Mouse (Mus musculus) c-Kit-positive CD71-positive TER-119-negative erythroid progenitor cells, embryonic 14.5 days (primary cell): ENCODE measurements around the gene Cfdp1.

Experiments used
- DNase-seq: peaks from one replicate; pipeline ENCODE4 v3.0.0-alpha.2; 2013; ENCODE audit warnings: low read depth

Cfdp1 gene

GRCm38 (mm10) chr8:111853861-111854501, at the start of gene Cfdp1:
Gene Cfdp1, minus strand, starts transcription at chr8:111854291.
- DNase-seq: peak; percentile 97

GRCm38 (mm10) chr8:111902080-111902479, 48.0 kb upstream of the Cfdp1 start:
- DNase-seq: no peak

DNA sequence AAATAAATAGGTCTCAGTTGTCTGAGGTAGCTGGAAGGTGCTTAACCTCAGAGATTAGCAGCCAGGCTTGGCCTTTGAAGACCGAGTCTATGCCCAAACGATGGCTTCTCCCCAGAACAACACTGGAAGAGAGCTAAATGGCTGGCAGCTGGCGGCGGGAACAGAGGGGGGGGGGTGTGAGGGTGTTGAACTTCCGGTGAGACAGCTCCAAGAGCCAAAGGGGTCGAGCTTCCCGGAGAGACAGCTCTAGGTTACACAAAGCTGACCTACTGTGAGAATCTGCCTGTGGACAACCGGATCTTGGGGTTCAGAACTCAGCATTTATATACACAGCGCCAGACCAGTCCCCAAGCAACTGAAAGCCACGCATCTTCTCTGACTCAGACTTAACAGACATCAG, 44.5 kb upstream of the Cfdp1 start:
- DNase-seq: no peak

GRCm38 (mm10) chr8:111894955-111895354, 40.9 kb upstream of the Cfdp1 start:
- no peak for DNase-seq

DNA sequence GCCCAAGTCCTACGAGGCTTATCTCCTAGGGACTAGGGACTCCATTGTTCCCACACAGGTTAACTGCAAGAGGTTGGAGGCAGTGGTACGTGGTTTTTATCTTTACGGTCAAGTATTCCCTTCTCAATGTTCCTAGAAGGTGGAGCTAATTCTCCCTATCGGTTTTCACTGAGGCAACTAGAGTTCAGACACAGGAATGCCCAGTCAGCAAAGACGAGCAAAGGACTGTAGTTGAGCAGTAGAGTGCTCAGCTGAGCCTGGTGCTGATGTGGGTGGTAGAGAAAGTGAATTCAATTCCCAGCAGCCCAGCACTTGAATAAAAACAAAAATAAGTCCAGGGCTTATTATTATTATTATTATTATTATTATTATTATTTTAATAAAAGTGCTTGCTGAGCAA, 38.5 kb upstream of the Cfdp1 start:
- no peak for DNase-seq

GRCm38 (mm10) chr8:111891983-111892382, 37.9 kb upstream of the Cfdp1 start:
- DNase-seq: no peak

- no peak for DNase-seq
Measured at GRCm38 (mm10) chr8:111890911-111891303, 36.8 kb upstream of the Cfdp1 start.

DNA sequence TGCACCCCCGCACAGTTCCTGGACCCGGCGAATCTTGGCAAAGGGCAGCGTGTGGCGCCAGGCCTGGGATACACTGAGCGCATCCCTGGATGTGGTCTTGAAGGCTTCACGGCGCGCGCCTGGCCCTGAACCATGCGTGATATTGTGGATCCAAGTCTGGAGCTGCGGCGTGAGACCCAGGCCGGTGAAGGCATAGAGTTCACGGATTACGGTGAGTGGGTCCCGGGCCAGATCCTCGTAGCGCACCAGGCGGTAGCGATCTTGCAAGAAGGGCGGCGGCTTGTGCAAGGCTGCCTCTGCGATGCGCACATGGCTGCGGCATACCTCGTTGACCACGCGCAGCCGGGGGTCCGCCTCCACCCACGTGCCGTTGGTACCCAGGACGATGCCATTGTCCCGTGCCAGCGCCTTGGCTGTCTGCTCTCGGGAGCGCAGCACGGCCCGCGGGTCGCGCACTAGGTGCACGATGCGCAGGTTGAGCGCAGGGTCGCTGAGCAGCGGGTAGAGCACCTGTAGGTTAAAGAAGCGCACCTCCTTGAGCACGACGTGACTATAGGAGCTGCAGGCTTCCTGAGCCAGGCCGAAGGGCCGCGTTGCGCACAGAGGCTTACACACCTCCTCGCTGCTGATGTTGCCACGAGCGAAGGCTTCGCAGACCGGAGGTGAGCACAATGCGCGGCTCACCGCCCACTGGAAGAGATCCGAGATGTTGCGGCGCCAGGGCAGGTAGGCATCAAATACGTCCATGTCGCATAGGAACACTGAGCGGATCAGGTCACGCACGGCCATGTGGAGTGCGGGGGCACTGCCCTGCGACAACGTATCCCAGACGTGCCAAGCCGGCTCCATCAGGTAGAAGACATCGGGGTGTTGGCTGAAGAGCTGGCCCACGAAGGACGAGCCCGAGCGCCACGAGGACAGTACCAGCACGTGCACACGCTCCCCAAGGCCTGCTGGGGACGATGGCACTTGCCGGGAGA, 36.1 kb upstream of the Cfdp1 start:
- DNase-seq: no peak

- no peak for DNase-seq
Measured at GRCm38 (mm10) chr8:111888091-111888650, 34.1 kb upstream of the Cfdp1 start.

- no peak for DNase-seq
Measured at GRCm38 (mm10) chr8:111887479-111887878, 33.4 kb upstream of the Cfdp1 start.

GRCm38 (mm10) chr8:111883615-111884014, 29.5 kb upstream of the Cfdp1 start:
- no peak for DNase-seq

- DNase-seq: peak; percentile 31
Measured at GRCm38 (mm10) chr8:111881591-111881990, 27.5 kb upstream of the Cfdp1 start.

GRCm38 (mm10) chr8:111877711-111878110, 23.6 kb upstream of the Cfdp1 start:
- DNase-seq: no peak

DNA sequence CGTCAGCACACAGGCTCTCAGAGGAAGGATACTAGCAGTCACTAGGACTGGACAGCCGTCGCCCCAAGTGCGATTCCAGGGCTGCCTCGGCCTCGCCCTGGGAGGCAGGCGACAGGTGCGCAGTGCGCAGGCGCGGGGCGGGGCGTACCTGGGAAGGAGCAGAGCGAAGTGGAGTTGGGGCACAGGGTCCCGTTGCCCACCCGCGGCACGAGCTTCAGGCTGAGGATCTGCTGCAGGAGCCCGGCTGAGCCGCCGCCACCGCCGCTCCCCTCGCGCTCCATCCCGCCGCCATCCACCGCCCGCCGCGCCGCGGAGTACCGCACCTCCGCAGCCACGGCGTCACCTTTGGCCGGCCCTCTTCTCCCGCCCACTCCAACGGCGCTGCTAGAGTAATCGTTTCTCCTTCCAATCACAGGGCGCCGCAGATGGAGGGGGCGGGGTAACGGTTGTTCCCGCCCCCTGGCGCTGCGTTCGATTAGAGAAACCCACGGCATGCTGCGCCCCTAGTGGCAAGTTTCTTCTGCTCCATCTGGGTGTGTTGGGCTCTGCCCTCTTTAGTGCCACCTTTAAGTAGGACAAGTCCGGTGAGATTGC, 22.4 kb upstream of the Cfdp1 start, which contains the start of gene Tmem170:
Gene Tmem170 (minus strand): TSS at position 396 of the 594 bp plus-strand sequence.
- peak; percentile 99 for DNase-seq

DNA sequence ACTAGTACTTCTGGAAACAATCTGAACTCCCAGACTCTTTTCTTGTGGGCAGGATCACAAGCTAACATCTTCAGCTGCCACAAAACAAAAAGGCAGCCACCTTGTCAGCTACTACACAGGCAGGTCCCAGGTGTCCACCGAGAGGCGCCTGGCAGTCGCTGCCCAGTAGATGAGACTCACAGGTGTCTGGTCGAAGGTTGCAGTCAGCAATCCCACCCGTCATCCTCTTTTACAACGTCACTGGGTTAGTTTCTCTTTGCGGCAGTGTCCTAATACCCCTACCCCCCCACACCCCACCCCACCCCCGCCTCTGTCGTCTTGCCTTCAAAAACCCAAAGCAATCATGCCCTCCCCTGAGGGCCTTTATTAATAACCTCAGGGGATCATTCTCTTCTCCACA, 21.7 kb upstream of the Cfdp1 start:
- DNase-seq: no peak

DNA sequence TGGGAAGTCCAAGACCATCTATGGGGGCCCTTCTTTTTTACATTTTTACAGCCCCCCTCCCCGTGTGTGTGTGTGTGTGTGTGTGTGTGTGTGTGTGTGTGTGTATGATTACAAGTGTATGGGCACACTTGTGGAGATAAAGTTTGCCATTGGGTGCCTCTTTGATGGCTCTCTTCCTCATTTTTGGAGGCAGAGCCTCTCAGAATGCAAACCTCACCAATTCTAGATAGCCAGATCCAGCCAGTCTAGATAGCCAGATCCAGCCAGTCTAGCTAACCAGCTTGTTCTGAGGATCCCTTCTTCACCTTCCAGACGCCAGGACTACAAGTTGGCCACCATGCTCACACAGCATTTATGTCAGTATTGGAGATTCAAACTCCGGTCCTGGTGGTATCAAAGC, 17.2 kb upstream of the Cfdp1 start:
- no peak for DNase-seq

- no peak for DNase-seq
Measured at GRCm38 (mm10) chr8:111870379-111870778, 16.3 kb upstream of the Cfdp1 start.

- DNase-seq: no peak
Measured at GRCm38 (mm10) chr8:111868664-111869063, 14.6 kb upstream of the Cfdp1 start.

GRCm38 (mm10) chr8:111865857-111866256, 11.8 kb upstream of the Cfdp1 start:
- DNase-seq: no peak

DNA sequence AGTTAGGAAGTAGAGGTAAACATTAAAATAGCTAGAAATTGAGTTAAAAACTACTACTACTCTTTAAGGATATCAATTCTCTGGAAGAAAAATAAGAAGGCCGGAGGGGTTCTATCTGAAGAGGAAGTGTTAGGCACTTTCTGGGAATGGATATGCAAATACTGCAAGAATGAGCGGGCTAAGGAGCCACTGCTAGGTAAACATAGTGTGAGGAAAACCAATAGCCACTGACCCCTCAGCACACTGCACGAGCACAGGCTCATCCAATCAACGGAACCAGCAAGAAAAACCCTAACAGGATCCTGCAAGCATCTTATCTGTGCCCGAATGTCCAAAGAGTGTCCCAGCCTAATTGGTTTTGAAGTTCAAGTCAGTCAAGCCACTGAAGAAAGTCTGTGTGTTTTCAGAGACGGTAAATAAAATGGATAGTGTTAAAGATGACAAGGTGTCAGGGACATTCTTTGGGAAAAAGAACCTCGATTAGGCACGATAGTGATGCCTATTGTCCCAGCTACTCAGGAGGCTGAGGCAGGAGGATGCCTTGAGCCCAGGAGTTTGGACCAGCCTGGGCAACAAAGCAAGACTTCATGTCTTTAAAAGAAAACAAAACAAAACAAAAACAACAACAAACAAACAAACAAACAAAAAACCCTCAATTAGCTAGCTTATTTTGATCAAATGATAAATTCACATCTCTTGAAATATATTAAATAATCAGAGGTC, 11.2 kb upstream of the Cfdp1 start:
- DNase-seq: no peak

DNA sequence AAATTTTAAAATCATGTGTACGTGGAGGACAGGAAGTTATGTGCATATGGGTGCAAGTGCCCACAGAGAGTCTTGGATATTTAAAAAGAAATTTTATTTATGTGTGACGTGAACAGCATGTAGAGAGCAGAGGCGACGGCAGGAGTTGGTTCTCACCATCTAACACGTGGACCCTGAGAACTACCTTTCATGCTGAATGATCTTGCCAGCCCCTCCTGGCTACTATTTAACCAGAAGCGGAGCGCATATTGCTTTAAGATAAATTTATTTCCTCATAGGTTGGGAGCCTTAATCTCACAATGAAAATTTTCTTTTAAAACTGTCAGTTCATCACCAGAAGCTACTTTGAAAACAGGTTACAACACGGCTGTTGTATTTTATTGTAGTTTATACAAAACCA, 10.6 kb upstream of the Cfdp1 start:
- DNase-seq: no peak

GRCm38 (mm10) chr8:111863280-111863679, 9.2 kb upstream of the Cfdp1 start:
- no peak for DNase-seq
